Mouse (Mus musculus): ENCODE data around the gene Mak. TPM values are rescaled to one million over a fixed set of nuclear protein-coding genes. Genes with fewer than 3 reads are reported as not detected.

The Mak gene
- 0.22 and 0.26 TPM in 2 replicates for polyA plus RNA-seq (2015; fragmentation: Nextera tagmentation; extraction: Ambion mirVana)

DNA sequence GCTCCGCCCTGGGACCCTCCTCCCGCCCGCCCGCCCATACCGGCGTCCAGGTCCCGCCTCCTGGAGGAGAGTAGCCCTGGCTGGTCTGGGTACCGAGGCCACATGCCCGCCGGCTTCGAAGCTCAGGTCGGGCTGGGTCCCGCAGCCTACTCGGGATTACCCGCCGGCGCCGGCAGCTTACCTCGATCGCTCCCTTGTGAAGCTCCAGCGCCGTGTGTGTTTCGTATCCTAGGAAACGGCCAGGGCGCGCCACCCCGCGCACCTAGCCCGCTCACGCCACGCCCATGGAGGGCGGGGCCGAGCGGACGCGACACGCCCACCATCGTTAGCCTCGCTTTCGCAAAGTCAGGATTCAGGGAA is at the start of gene Mak:
TSS of gene Mak (minus strand) at position 286 of the 360 bp plus-strand sequence.
- H3K4me3 ChIP-seq = peak within 1 kb of the TSS; percentile 49
- WGBS = under 1% methylated on average over 35 of the region's 40 CpGs
- no peaks in the 10 kb centered on the region for H3K9me3 ChIP-seq
- peaks cover 22% of the 10 kb centered on the region for H3K27me3 ChIP-seq
- peaks cover 10% of the 10 kb centered on the region; the same call in 1 of the 2 replicates for H3K4me1 ChIP-seq
- no peak within 1 kb of the TSS for H3K9ac ChIP-seq
- peak; percentile 71 for ATAC-seq (ENCODE audit: insufficient number of reproducible peaks, low FRiP score, low TSS enrichment, low read depth)
- H3K27ac ChIP-seq = no peak within 1 kb of the TSS
- H3K4me2 ChIP-seq = peak within 1 kb of the TSS; percentile 88
- no peaks in the 10 kb centered on the region for H3K36me3 ChIP-seq

DNA sequence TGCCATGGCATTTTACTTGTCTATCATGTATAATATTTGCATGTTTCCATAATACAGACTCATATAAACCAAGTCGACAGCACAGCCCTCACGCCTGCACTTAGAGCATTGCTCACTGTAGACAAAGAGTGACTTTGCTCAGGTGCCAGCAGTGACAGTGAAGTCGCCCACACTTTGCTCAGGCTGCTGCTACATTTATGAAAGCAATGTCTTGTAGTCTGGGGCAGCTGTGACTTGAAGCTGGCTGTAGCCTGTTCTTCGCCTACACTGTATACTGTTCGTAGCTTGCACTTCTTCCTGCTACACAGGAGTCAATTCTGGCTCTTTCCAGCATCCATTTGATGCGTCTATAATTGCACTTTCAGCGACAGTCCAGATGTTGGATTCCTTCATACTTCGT is 49.6 kb upstream of the Mak start:
- H3K9me3 ChIP-seq = no peaks in the 10 kb centered on the region
- H3K27ac ChIP-seq = no peak overlapping the region
- H3K9ac ChIP-seq = no peak overlapping the region
- no peak for ATAC-seq (ENCODE audit: insufficient number of reproducible peaks, low FRiP score, low TSS enrichment, low read depth)
- no peaks in the 10 kb centered on the region for H3K4me1 ChIP-seq
- 80% methylated on average over 8 of the region's 8 CpGs for WGBS
- no peaks in the 10 kb centered on the region for H3K27me3 ChIP-seq
- H3K4me3 ChIP-seq = no peak overlapping the region
- no peak overlapping the region for H3K4me2 ChIP-seq
- no peaks in the 10 kb centered on the region for H3K36me3 ChIP-seq

DNA sequence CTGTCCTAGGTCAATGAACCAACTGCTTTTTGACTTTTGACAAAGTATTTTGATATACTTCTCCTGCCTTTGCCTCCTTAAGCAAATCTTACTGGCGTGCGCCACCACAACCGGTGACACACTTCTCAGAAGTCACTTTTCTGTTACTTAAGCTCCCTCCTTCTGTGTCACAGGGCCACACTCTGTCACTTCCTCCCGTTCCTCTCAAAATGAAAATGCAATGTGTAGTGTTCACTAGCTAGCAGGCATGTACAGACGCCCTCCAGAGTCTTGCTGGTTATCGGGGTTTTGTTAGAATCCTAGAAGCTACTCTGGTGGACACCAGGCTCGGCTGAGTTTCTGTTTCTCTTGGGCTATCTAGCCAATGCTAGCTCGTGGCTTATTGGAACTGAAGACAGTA is 48.8 kb upstream of the Mak start:
- Histone ChIP-seq H3K27me3 (no peaks in the 10 kb centered on the region), H3K9ac (no peak overlapping the region), H3K36me3 (no peaks in the 10 kb centered on the region), H3K4me3 (no peak overlapping the region), H3K27ac (no peak overlapping the region), H3K4me1 (no peaks in the 10 kb centered on the region), H3K4me2 (no peak overlapping the region), H3K9me3 (no peaks in the 10 kb centered on the region)
- 80% methylated on average over 8 of the region's 8 CpGs for WGBS
- no peak for ATAC-seq (ENCODE audit: insufficient number of reproducible peaks, low FRiP score, low TSS enrichment, low read depth)

DNA sequence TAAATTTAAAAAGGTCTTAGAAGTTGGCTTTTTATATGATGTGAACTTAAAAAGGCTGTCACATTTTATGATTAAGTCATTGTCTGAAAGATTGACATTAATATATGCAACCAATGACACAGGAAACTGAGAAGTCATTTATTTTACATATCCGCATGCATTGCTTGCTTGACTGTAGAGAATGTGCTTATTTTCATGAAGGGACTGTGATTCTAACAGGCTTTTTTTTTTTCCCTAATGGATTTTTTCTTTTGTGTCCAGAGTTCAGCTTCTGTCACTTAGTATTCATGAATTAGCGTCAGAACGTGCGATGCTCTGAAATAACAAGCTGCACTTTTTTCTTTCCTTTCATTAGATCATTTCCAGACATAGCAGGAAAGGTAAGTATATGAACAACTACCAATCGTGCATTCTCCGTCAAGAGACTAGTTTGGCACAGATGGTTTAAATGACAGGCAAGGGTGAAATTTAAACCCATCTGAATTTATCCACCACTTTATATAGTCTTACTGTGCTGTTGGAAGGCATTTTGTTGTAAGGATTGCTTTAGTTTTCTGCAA is 44.2 kb upstream of the Mak start:
- Histone ChIP-seq H3K4me3 (no peak overlapping the region), H3K27ac (no peak overlapping the region), H3K4me1 (peaks cover 3% of the 10 kb centered on the region; the same call in 1 of the 2 replicates), H3K36me3 (no peaks in the 10 kb centered on the region), H3K9ac (no peak overlapping the region), H3K9me3 (no peaks in the 10 kb centered on the region), H3K27me3 (no peaks in the 10 kb centered on the region), H3K4me2 (no peak overlapping the region)
- 67% methylated on average over 6 of the region's 6 CpGs for WGBS
- no peak for ATAC-seq (ENCODE audit: insufficient number of reproducible peaks, low FRiP score, low TSS enrichment, low read depth)

DNA sequence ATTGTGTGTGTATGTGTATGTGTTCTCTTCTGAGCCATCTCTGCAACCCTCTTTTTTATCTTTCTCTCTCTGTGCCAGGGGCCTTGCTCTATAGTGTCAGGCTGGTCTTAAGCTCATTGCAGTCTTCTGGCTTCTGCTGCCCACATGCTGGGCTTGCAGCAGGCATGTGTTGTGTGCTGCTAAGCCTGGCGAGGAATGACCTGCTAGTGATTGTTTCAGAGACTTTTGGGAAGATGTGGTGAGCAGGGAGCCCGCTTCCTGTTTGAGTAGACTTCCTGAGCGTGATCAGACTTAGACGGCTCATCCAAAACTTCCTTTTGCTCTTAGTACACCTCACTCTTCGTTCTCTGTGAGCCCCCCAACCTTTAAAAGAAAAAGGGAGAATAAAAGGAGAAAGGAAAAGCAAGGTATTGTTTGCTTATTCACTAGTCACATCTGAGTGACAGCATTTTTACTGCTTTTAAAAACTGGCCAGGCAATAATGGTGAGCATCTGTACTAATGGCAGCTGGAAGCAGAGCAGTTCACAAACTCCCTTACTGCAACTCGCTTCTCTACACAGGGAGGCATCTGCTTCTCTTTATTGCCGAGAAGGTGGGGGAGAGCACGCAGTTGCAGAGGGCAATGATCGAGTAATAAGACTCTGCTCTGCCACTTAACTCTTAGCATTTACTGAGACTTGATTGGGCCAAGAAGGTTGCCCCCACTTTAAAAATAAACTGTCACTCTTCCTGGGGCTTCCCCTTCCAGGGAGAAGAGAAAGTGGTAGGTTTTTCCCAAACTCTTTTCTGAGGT is 39.8 kb upstream of the Mak start:
- Histone ChIP-seq H3K9me3 (no peaks in the 10 kb centered on the region), H3K4me1 (peaks cover 5% of the 10 kb centered on the region), H3K27ac (no peak overlapping the region), H3K9ac (no peak overlapping the region), H3K36me3 (no peaks in the 10 kb centered on the region), H3K27me3 (peaks cover 7% of the 10 kb centered on the region), H3K4me3 (no peak overlapping the region), H3K4me2 (no peak overlapping the region)
- 18% methylated on average over 9 of the region's 9 CpGs for WGBS
- no peak for ATAC-seq (ENCODE audit: insufficient number of reproducible peaks, low FRiP score, low TSS enrichment, low read depth)

DNA sequence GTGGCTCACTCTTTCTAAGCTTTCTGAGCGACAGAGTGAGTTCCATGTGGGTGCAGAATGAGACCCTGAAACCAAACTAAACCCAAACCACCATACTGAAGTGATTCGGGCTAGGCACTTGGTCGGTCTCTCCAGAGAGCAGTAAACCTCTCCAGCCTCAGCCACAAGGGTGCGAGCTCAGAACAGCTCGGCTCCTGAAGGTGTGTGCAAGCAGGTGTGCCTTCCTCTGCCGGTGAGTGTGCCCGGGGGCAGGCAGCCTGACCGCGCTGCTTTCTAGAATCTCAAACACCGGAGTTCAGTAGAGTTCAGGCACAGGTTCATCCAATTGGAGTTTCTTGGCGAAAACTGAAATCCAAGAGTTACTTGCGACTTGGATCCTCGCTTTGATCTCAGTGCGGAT is 34.4 kb upstream of the Mak start, which contains the start of gene Sycp2l:
TSS of gene Sycp2l (plus strand) at position 368 of the 400 bp plus-strand sequence.
- no peak within 1 kb of the TSS for H3K4me3 ChIP-seq
- H3K27ac ChIP-seq = no peak within 1 kb of the TSS
- no peaks in the 10 kb centered on the region for H3K36me3 ChIP-seq
- H3K9ac ChIP-seq = no peak within 1 kb of the TSS
- 0 out of 2 replicates have a peak within 1 kb of the TSS, but pooled peaks have one; percentile 12 for H3K4me2 ChIP-seq
- ATAC-seq (ENCODE audit: insufficient number of reproducible peaks, low FRiP score, low TSS enrichment, low read depth) = no peak
- 29% methylated on average over 14 of the region's 14 CpGs for WGBS
- no peaks in the 10 kb centered on the region for H3K9me3 ChIP-seq
- H3K27me3 ChIP-seq = peaks cover 16% of the 10 kb centered on the region
- H3K4me1 ChIP-seq = peaks cover 4% of the 10 kb centered on the region; the same call in 1 of the 2 replicates

DNA sequence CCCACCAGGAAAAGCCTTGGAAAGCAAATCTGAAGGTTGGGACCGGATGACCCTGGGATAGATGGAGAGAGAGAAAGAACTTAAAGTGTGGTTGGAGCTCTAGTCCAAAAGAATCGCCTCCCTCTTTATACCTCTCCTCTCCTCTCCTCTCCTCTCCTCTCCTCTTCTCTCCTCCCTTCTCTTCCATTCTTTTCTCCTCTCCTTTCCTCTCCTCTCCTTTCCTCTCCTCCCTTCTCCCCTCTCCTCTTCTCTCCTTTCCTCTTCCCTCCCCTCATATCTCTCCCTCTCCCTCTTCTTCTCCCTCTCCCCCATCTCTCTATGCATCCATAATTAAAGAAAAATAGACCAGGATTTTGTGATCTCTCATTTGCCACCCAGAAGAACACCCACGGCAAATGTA is 31.4 kb upstream of the Mak start, which contains the start of gene Gcm2:
TSS of gene Gcm2 (minus strand) at position 101 of the 400 bp plus-strand sequence.
- no peak within 1 kb of the TSS for H3K9ac ChIP-seq
- H3K27me3 ChIP-seq = peaks cover 16% of the 10 kb centered on the region
- no peak within 1 kb of the TSS for H3K27ac ChIP-seq
- no peaks in the 10 kb centered on the region for H3K36me3 ChIP-seq
- no peak within 1 kb of the TSS for H3K4me2 ChIP-seq
- H3K4me1 ChIP-seq = peaks cover 4% of the 10 kb centered on the region; the same call in 1 of the 2 replicates
- ATAC-seq (ENCODE audit: insufficient number of reproducible peaks, low FRiP score, low TSS enrichment, low read depth) = no peak
- H3K4me3 ChIP-seq = no peak within 1 kb of the TSS
- no peaks in the 10 kb centered on the region for H3K9me3 ChIP-seq
- WGBS = 79% methylated on average over 3 of the region's 3 CpGs

DNA sequence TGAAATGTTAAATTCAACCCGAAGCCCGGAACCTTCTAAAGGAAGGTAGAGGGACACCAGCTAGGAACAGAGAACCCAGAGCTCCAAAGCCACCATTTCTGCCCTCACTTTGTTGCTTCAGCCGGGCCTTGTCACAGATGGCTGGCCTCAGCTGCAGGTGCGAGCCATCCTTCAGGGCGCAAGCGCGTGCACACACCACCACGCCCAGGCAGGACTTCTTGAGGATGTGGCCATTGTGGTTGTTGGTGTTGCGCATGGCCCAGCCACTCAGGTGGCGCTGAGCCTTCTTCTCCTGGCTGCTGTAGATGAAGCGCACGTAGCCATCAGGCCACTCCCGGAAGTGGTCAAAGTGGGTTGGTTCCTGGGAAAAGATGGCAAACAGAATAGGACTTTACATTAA is 26.0 kb upstream of the Mak start:
- no peak overlapping the region for H3K27ac ChIP-seq
- no peaks in the 10 kb centered on the region for H3K9me3 ChIP-seq
- no peak overlapping the region for H3K4me2 ChIP-seq
- WGBS = 94% methylated on average over 13 of the region's 13 CpGs
- H3K4me1 ChIP-seq = no peaks in the 10 kb centered on the region
- no peak overlapping the region for H3K4me3 ChIP-seq
- H3K27me3 ChIP-seq = no peaks in the 10 kb centered on the region
- no peak overlapping the region for H3K9ac ChIP-seq
- no peaks in the 10 kb centered on the region for H3K36me3 ChIP-seq
- no peak for ATAC-seq (ENCODE audit: insufficient number of reproducible peaks, low FRiP score, low TSS enrichment, low read depth)

DNA sequence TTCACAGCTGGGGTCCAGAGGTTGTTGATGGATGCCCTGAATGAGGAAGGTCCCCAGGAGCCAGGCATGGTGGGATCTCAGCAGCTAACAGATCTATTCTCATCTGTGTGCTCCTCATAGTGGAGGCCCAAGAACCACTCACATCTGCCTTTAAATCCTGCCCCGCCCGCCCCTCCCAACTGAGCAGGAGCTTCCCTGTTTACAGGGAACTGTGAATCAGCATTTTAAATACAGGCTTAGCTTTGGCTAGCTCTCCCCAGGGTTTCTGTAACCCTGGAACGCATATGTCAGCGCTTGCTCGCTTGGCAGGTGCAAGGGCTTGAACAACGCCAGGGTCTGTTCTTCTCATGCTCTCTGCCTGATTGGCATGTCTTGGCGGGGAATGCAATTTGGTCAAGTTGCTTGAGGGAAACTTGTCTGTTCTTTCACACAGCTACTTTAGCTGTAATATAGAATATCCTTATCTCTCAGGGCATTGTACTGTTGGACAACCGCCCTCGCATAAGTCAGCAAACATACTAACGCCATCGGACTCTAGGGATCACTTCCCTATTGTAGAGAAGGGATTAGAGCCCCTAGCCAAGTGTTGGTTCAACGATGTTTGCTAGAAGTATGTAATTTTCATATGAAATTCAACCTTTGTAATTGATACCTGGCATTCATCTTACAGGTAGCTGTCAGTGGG is 24.5 kb upstream of the Mak start:
- no peaks in the 10 kb centered on the region for H3K9me3 ChIP-seq
- no peaks in the 10 kb centered on the region for H3K27me3 ChIP-seq
- 73% methylated on average over 12 of the region's 12 CpGs for WGBS
- H3K36me3 ChIP-seq = no peaks in the 10 kb centered on the region
- H3K4me2 ChIP-seq = no peak overlapping the region
- no peak overlapping the region for H3K9ac ChIP-seq
- no peak overlapping the region for H3K4me3 ChIP-seq
- no peak for ATAC-seq (ENCODE audit: insufficient number of reproducible peaks, low FRiP score, low TSS enrichment, low read depth)
- no peak overlapping the region for H3K27ac ChIP-seq
- no peaks in the 10 kb centered on the region for H3K4me1 ChIP-seq

DNA sequence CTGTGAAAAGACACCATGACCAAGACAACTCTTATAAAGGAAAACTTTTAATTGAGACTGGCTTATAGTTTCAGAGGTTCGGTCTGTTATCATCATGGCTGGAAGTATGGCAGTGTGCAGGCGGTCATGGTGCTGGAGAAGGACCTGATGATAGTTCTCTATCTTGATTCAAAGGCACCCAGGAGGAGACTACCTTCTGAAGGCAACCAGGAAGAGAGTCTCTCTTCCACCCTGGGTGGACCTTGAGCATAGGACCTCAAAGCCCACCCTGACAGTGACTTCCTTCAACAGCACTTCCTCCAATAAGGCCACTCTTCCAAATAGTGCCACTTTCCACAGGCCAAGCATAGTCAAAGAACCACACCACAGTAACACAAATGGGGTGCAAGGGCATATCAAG is 20.5 kb upstream of the Mak start:
- no peak overlapping the region for H3K4me2 ChIP-seq
- no peak overlapping the region for H3K27ac ChIP-seq
- no peaks in the 10 kb centered on the region for H3K4me1 ChIP-seq
- no peak for ATAC-seq (ENCODE audit: insufficient number of reproducible peaks, low FRiP score, low TSS enrichment, low read depth)
- H3K36me3 ChIP-seq = no peaks in the 10 kb centered on the region
- H3K27me3 ChIP-seq = no peaks in the 10 kb centered on the region
- WGBS = 92% methylated on average over 2 of the region's 2 CpGs
- H3K9me3 ChIP-seq = no peaks in the 10 kb centered on the region
- H3K4me3 ChIP-seq = no peak overlapping the region
- no peak overlapping the region for H3K9ac ChIP-seq

DNA sequence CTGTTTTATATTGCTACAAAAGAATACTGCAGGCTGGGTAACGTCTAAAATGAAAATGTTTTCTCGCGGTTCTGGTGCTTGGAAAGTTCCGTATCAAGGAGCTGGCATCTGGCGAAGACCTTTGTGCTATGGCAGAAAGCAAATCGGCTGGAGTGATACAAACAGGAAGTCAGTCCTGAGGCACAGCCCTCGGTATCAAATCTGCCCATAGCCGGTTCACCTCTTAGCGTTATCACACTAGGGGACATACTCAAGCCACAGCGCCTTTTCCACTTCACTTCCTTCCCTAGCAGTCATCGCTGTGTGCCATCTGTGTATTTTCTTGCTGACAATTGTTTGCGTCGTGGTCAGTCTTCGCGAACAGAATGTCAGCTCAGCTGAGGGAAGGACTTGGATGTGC is 18.8 kb upstream of the Mak start:
- Histone ChIP-seq H3K4me3 (no peak overlapping the region), H3K9me3 (no peaks in the 10 kb centered on the region), H3K9ac (no peak overlapping the region), H3K36me3 (no peaks in the 10 kb centered on the region), H3K27ac (no peak overlapping the region), H3K4me2 (no peak overlapping the region), H3K27me3 (no peaks in the 10 kb centered on the region), H3K4me1 (no peaks in the 10 kb centered on the region)
- 86% methylated on average over 15 of the region's 15 CpGs for WGBS
- no peak for ATAC-seq (ENCODE audit: insufficient number of reproducible peaks, low FRiP score, low TSS enrichment, low read depth)
